In genomic region chr8:122270555-122270954, GRCm38 (mm10) we compare ENCODE assay signal across 17 mouse cellular contexts.
"Had no signal": no experiment of that assay in that cellular context is flagged by ENCODE, and none has a peak within 500 bp of the region (broad histone marks: within the 10 kb centered on the region; RNA-seq: fewer than 3 reads in every experiment).

No protein-coding gene starts in this region.

- H3K36me3 ChIP-seq: midbrain, embryonic 13.5 days; neural tube, embryonic 13.5 days; neural tube, embryonic 15.5 days had no signal

- H3K4me3 ChIP-seq: midbrain, embryonic 13.5 days; myocyte; neural tube, embryonic 13.5 days; neural tube, embryonic 15.5 days had no signal

- ATAC-seq: midbrain, embryonic 13.5 days had no signal

- H3K9me3 ChIP-seq: midbrain, embryonic 13.5 days; neural tube, embryonic 13.5 days; neural tube, embryonic 15.5 days had no signal

- H3K4me2 ChIP-seq: lung, embryonic 14.5 days; midbrain, embryonic 11.5 days; midbrain, embryonic 13.5 days; neural tube, embryonic 13.5 days; neural tube, embryonic 15.5 days had no signal

- DNase-seq: lung, adult 18-20 months; lung, embryonic 14.5 days; lung, postnatal 10 days; lung, postnatal 4 days; retina, postnatal 1 day; right cerebral cortex, adult 18-20 months; right cerebral cortex, postnatal 25 days; right cerebral cortex, postnatal 4 days; spleen, adult 18-20 months; thymus, adult 18-20 months; thymus, postnatal 14 days; thymus, postnatal 36 days had no signal

- H3K9ac ChIP-seq: lung, embryonic 14.5 days; midbrain, embryonic 13.5 days; neural tube, embryonic 13.5 days; neural tube, embryonic 15.5 days had no signal

- H3K27ac ChIP-seq: midbrain, embryonic 13.5 days; neural tube, embryonic 13.5 days; neural tube, embryonic 15.5 days had no signal
